Mouse (Mus musculus) leukemia stem cell, adult 10-12 weeks (primary cell): Measurements from ENCODE around the gene Lmnb2. TPM values are rescaled to one million over a fixed set of nuclear protein-coding genes. Genes with fewer than 3 reads are reported as not detected.

ENCODE experiments used
- polyA plus RNA-seq: library from polyadenylated mRNA; stranded (reverse); fragments of >175 nt; gene quantifications from 2 replicates; pipeline ENCODE4 v1.2.3, GENCODE M21; 2012; ENCODE audit warnings: low replicate concordance

Gene Lmnb2
- polyA plus RNA-seq: 5.7 and 6.6 TPM in 2 replicates

DNA sequence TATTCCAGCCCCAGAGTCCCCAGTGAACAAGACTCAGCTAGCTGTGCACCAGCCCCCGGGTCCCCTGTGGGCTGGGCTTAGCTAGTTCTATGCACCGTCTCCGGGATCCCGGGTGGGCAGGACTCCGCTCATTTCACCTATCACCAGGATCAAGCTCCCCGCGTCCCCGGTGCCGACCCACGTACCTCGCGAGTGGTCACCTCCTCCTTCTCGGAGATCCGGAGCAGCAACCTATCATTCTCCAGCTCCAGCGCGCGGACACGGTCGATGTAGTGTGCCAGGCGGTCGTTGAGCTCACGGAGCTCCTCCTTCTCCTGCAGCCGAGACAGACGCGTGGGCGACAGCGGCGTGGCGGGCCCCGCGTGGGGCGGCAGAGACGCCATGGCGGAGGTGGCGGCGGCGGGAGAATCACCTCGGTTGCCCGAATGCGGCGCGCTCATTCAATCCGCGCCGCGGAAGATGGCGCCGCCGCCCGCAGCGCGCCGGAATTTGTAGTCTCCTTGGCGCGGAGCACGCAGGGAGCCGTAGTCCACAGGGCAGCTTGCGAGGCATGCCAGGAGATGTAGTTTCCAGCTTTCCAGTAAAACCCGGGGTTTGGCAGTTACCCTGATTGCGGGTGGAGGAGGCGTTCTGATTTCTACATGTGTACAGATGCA, at the start of gene Lmnb2:
Gene Lmnb2 (minus strand): TSS at position 467 of the 656 bp plus-strand sequence.

DNA sequence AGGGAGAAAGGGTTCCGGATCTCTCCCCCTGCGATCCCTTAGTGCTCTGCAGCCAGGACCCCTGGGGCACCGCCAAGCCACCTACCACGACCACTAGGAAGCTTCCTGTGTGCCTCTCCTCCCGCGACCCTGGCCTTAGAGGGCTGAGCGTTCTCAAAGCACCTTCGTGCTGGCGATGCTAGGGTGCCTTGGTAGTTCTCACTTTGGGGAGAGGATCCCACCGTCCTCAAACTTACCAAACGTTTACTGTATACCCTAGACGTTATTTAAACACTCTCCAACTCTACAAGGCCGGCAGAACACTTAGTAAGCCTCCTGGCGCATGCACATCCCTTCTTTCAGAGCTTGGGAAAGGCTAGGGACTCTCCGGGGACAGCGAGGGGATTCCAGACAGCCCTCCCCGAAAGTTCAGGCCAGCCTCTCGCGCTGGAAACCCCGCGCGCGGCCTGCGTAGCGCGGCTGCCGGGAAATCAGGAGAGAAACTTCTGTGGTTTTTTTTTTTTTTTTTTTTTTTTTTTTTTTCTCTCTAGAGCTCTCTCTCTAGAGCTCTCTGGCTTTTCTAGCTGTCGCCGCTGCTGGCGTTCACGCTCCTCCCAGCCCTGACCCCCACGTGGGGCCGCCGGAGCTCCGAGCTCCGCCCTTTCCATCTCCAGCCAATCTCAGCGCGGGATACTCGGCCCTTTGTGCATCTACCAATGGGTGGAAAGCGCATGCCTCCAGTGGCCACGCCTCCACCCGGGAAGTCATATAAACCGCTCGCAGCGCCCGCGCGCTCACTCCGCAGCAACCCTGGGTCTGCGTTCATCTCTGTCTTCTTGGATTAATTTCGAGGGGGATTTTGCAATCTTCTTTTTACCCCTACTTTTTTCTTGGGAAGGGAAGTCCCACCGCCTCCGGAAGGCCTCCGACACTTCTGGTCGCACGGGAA, 11.5 kb upstream of the Lmnb2 start, which contains the start of gene Gadd45b:
Gene Gadd45b (plus strand): TSS at position 775 of the 928 bp plus-strand sequence.

GRCm38 (mm10) chr10:80900318-80901247, 17.5 kb downstream of the Lmnb2 start, which contains the start of gene Timm13:
Timm13 (minus strand) TSS chr10:80900969.

GRCm38 (mm10) chr10:80871581-80871980, 46.5 kb downstream of the Lmnb2 start, which contains the start of gene Tmprss9:
Tmprss9 (plus strand) TSS chr10:80871848.

DNA sequence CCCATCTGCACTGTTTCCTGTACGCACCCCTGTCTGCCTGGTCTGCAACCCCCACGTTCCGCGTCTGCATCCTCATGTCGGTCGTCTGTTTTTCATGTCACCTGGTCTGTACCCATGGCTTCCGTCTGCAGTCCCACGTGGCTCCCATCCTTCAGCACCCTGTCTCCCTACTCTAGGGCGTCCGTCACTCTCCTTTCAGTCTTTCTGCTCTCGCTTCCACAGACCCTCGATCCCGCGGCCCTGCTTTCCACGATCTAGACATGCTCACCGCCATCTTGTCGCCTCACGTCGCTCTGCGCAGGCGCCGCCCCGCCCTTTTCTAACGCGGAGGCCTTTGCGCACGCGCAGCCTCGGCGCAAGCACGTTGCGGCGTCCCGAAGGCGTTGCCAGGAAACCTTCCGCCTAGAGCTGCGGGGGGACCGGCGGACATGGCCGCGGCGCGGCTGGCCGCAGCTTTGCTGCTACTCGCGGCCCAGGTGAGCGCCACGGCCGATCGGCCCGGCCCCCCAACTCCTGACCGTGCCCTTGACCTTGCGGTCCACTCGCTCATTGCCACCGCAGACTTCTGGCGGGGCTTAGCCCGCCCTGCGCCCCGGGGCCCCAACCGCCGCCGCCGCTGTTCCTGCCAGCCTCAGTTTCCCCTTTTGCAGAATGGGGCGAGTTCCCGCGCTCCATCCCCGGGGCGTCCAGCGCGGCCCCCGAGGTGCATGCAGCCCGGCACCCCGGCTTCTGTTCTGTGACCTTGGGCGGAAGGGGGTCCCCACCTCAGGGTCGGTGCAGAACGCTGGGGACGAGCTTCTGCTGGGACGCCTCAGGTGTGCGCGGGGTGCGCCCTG, 62.9 kb downstream of the Lmnb2 start, which contains the start of the genes Lsm7 and Sppl2b:
Gene Lsm7 (minus strand): TSS at position 297 of the 836 bp plus-strand sequence.
Gene Sppl2b (plus strand): TSS at position 363 of the 836 bp plus-strand sequence.

Other genes starting within 250 kb of the Lmnb2 start
- gene Mknk2, start 240.1 kb downstream of the Lmnb2 start, polyA plus RNA-seq: 655 and 955 TPM in 2 replicates
- gene Mob3a, start 216.3 kb downstream of the Lmnb2 start, polyA plus RNA-seq: 20.5 and 25.8 TPM in 2 replicates
- gene Izumo4, start 216.1 kb downstream of the Lmnb2 start, polyA plus RNA-seq: 8.8 and 12.5 TPM in 2 replicates
- gene Ap3d1, start 176.0 kb downstream of the Lmnb2 start, polyA plus RNA-seq: 30.9 and 34.8 TPM in 2 replicates
- 210 and 242 TPM in 2 replicates for gene Dot1l, start 163.0 kb downstream of the Lmnb2 start, polyA plus RNA-seq
- 1,203 and 1,963 TPM in 2 replicates for gene Sf3a2, start 120.0 kb downstream of the Lmnb2 start, polyA plus RNA-seq
- 158 and 168 TPM in 2 replicates for gene Plekhj1, start 119.6 kb downstream of the Lmnb2 start, polyA plus RNA-seq
- 1.6 and 3.6 TPM in 2 replicates for gene Amh, start 113.0 kb downstream of the Lmnb2 start, polyA plus RNA-seq
- gene Jsrp1, start 104.7 kb downstream of the Lmnb2 start, polyA plus RNA-seq: not detected in 2 replicates
- gene Oaz1, start 91.6 kb downstream of the Lmnb2 start, polyA plus RNA-seq: 1,955 and 2,032 TPM in 2 replicates
- 0.27 and 0.65 TPM in 2 replicates for gene Lingo3, start 74.2 kb downstream of the Lmnb2 start, polyA plus RNA-seq
- gene Lsm7, start 63.0 kb downstream of the Lmnb2 start, polyA plus RNA-seq: 82.8 and 101 TPM in 2 replicates
- gene Sppl2b, start 63.0 kb downstream of the Lmnb2 start, polyA plus RNA-seq: 289 and 463 TPM in 2 replicates
- 0.36 and 1.6 TPM in 2 replicates for gene Tmprss9, start 46.4 kb downstream of the Lmnb2 start, polyA plus RNA-seq
- gene Timm13, start 17.3 kb downstream of the Lmnb2 start, polyA plus RNA-seq: 135 and 264 TPM in 2 replicates
- 5.7 and 9.6 TPM in 2 replicates for gene Gadd45b, start 11.8 kb upstream of the Lmnb2 start, polyA plus RNA-seq
- 0.27 and 0.35 TPM in 2 replicates for gene Gng7, start 96.7 kb upstream of the Lmnb2 start, polyA plus RNA-seq
- not detected in 2 replicates for gene Diras1, start 107.4 kb upstream of the Lmnb2 start, polyA plus RNA-seq
- 13.0 and 21.1 TPM in 2 replicates for gene Slc39a3, start 119.2 kb upstream of the Lmnb2 start, polyA plus RNA-seq
- 204 and 220 TPM in 2 replicates for gene Sgta, start 141.9 kb upstream of the Lmnb2 start, polyA plus RNA-seq
- gene Thop1, start 151.8 kb upstream of the Lmnb2 start, polyA plus RNA-seq: 162 and 193 TPM in 2 replicates
- 0.35 TPM in 1 of 2 replicates, not detected in the other for gene Creb3l3, start 180.6 kb upstream of the Lmnb2 start, polyA plus RNA-seq
- gene Map2k2, start 187.7 kb upstream of the Lmnb2 start, polyA plus RNA-seq: 498 and 833 TPM in 2 replicates
- 295 and 321 TPM in 2 replicates for gene Zbtb7a, start 217.0 kb upstream of the Lmnb2 start, polyA plus RNA-seq
- gene Pias4, start 249.7 kb upstream of the Lmnb2 start, polyA plus RNA-seq: 90.2 and 186 TPM in 2 replicates